Mouse (Mus musculus) limb, embryonic 14.5 days (tissue): ENCODE results near the gene Hic1. TPM values are rescaled to one million over a fixed set of nuclear protein-coding genes. Genes with fewer than 3 reads are reported as not detected.

Source experiments
- ATAC-seq: fragments of 200-750 bp; cut with Nextera tagmentation; 2 replicates; pipeline ENCODE4 v1.8.0; 2017; ENCODE audit warnings: low read depth, moderate number of reproducible peaks, moderate TSS enrichment; ENCODE audit not compliant: low FRiP score
- DNase-seq: peaks from one replicate; pipeline ENCODE4 v3.0.0-alpha.2; 2015; ENCODE audit warnings: low spot score
- H3K27ac ChIP-seq: fragments of 300-500 bp; sonication (generic); replicated peaks from 2 replicates; pipeline ENCODE4 v1.5.1; 2014; ENCODE audit warnings: low read depth, mild to moderate bottlenecking, low read length, moderate library complexity, mixed read lengths
- H3K27me3 ChIP-seq: fragments of 300-500 bp; sonication (generic); 2 replicates; pipeline ENCODE4 v1.6.1; 2014; ENCODE audit warnings: low read length, mixed read lengths; ENCODE audit not compliant: control insufficient read depth, insufficient read depth
- H3K36me3 ChIP-seq: fragments of 300-500 bp; sonication (generic); 2 replicates; pipeline ENCODE4 v1.6.1; 2014; ENCODE audit warnings: mild to moderate bottlenecking, low read length, moderate library complexity, mixed read lengths; ENCODE audit not compliant: control insufficient read depth, insufficient read depth
- H3K4me1 ChIP-seq: fragments of 300-500 bp; sonication (generic); 2 replicates; pipeline ENCODE4 v1.6.1; 2014; ENCODE audit warnings: antibody characterized with exemption, low read length, mixed read lengths; ENCODE audit not compliant: control insufficient read depth, insufficient read depth
- H3K4me2 ChIP-seq: fragments of 300-500 bp; sonication (generic); replicated peaks from 2 replicates; pipeline ENCODE4 v1.6.1; 2014; ENCODE audit warnings: low read depth, mild to moderate bottlenecking, low read length, moderate library complexity; ENCODE audit not compliant: severe bottlenecking
- H3K4me3 ChIP-seq: fragments of 300-500 bp; sonication (generic); replicated peaks from 2 replicates; pipeline ENCODE4 v1.5.1; 2014; ENCODE audit warnings: low read length
- H3K9ac ChIP-seq: fragments of 300-500 bp; sonication (generic); 2 replicates; pipeline ENCODE4 v1.6.1; 2014; ENCODE audit warnings: mild to moderate bottlenecking, low read depth, low read length, moderate library complexity; ENCODE audit not compliant: severe bottlenecking
- H3K9me3 ChIP-seq: fragments of 300-500 bp; sonication (generic); 2 replicates; pipeline ENCODE4 v1.6.1; 2016; ENCODE audit warnings: low read length; ENCODE audit not compliant: control insufficient read depth
- POLR2A ChIP-seq: fragments of 200-500 bp; IDR thresholded peaks from 2 replicates; pipeline ENCODE4 v1.8.0; 2012; ENCODE audit warnings: inconsistent platforms, mild to moderate bottlenecking, moderate library complexity, borderline replicate concordance; ENCODE audit not compliant: insufficient read depth, insufficient read length; ENCODE audit errors: extremely low read depth
- whole genome bisulfite sequencing: fragments of 180-500 bp; shearing (Covaris S2); extraction: QIAGEN DNeasy Blood & Tissue Kit; methylation state at CpG from one replicate; pipeline ENCODE4 v1.1.7; 2014; 5-methylcytosine and 5-hydroxymethylcytosine counted together
- polyA plus RNA-seq, 2 experiments: library from polyadenylated mRNA; depleted of rRNA in 1 of 2; stranded (reverse) in 1 of 2; unstranded in 1 of 2; fragments of >200 nt; fragmentation: Nextera tagmentation in 1 of 2; extraction: Ambion mirVana in 1 of 2; gene quantifications; 2 replicates each; pipeline versions ENCODE4 v1.2.1 to v1.2.3; 2012 to 2014

Hic1 gene
- polyA plus RNA-seq, 2 experiments, result 21.4 to 90.8 TPM

- H3K27me3 ChIP-seq, result 0 out of 2 replicates have a peak, but pooled peaks cover under 1% of the 10 kb centered on the region
- DNase-seq, result no peak
- TF ChIP-seq POLR2A, result no peak
- H3K4me3 ChIP-seq, result no peak overlapping the region
- no peak overlapping the region for H3K4me2 ChIP-seq
- H3K9ac ChIP-seq, result no peak overlapping the region
- no peak overlapping the region for H3K27ac ChIP-seq
- WGBS, result 64% methylated on average over 8 of the region's 8 CpGs
- no peaks in the 10 kb centered on the region for H3K36me3 ChIP-seq
- peaks cover 3% of the 10 kb centered on the region; the same call in 1 of the 2 replicates for H3K4me1 ChIP-seq
- H3K9me3 ChIP-seq, result no peaks in the 10 kb centered on the region
- ATAC-seq, result no peak
Observed at GRCm38 (mm10) chr11:75201721-75202120, 32.4 kb upstream of the Hic1 start.

- peaks cover 8% of the 10 kb centered on the region; the same call in 1 of the 2 replicates for H3K27me3 ChIP-seq
- no peak overlapping the region for H3K9ac ChIP-seq
- ATAC-seq, result no peak
- TF ChIP-seq POLR2A, result no peak
- no peak overlapping the region for H3K27ac ChIP-seq
- no peak overlapping the region for H3K4me2 ChIP-seq
- 89% methylated on average over 12 of the region's 12 CpGs for whole genome bisulfite sequencing
- no peak for DNase-seq
- H3K4me1 ChIP-seq, result peaks cover 3% of the 10 kb centered on the region; the same call in 1 of the 2 replicates
- H3K4me3 ChIP-seq, result no peak overlapping the region
- no peaks in the 10 kb centered on the region for H3K9me3 ChIP-seq
- no peaks in the 10 kb centered on the region for H3K36me3 ChIP-seq
Observed at GRCm38 (mm10) chr11:75200935-75201334, 31.6 kb upstream of the Hic1 start.

GRCm38 (mm10) chr11:75199951-75200350 is 30.6 kb upstream of the Hic1 start:
- DNase-seq (no peak), ATAC-seq (no peak)
- Histone ChIP-seq H3K9me3 (no peaks in the 10 kb centered on the region), H3K36me3 (no peaks in the 10 kb centered on the region), H3K4me2 (no peak overlapping the region), H3K9ac (no peak overlapping the region), H3K27ac (no peak overlapping the region), H3K4me3 (no peak overlapping the region), H3K4me1 (peaks cover 7% of the 10 kb centered on the region), H3K27me3 (peaks cover 18% of the 10 kb centered on the region)
- WGBS, result 79% methylated on average over 5 of the region's 5 CpGs
- TF ChIP-seq POLR2A, result no peak

- no peak for ATAC-seq
- 69% methylated on average over 4 of the region's 4 CpGs for WGBS
- TF ChIP-seq POLR2A, result no peak
- H3K4me2 ChIP-seq, result no peak overlapping the region
- no peak overlapping the region for H3K9ac ChIP-seq
- no peak overlapping the region for H3K4me3 ChIP-seq
- H3K36me3 ChIP-seq, result no peaks in the 10 kb centered on the region
- peaks cover 15% of the 10 kb centered on the region for H3K4me1 ChIP-seq
- no peak for DNase-seq
- no peaks in the 10 kb centered on the region for H3K9me3 ChIP-seq
- no peak overlapping the region for H3K27ac ChIP-seq
- peaks cover 30% of the 10 kb centered on the region for H3K27me3 ChIP-seq
Observed at GRCm38 (mm10) chr11:75198792-75199191, 29.5 kb upstream of the Hic1 start.

GRCm38 (mm10) chr11:75197956-75198355 is 28.6 kb upstream of the Hic1 start:
- no peak for ATAC-seq
- no peak for TF ChIP-seq POLR2A

GRCm38 (mm10) chr11:75196131-75196530 is 26.8 kb upstream of the Hic1 start:
- Histone ChIP-seq H3K27ac (no peak overlapping the region), H3K27me3 (peaks cover 48% of the 10 kb centered on the region), H3K4me3 (no peak overlapping the region), H3K4me1 (peaks cover 15% of the 10 kb centered on the region), H3K9ac (no peak overlapping the region), H3K4me2 (no peak overlapping the region), H3K9me3 (no peaks in the 10 kb centered on the region), H3K36me3 (no peaks in the 10 kb centered on the region)
- TF ChIP-seq POLR2A, result no peak
- ATAC-seq, result no peak
- DNase-seq, result no peak
- WGBS, result 55% methylated on average over 6 of the region's 6 CpGs

More at GRCm38 (mm10) chr11:75197956-75198355, 28.6 kb upstream of the Hic1 start:
- no peak overlapping the region for H3K27ac ChIP-seq
- H3K4me1 ChIP-seq, result peaks cover 15% of the 10 kb centered on the region
- no peak for DNase-seq
- no peaks in the 10 kb centered on the region for H3K36me3 ChIP-seq
- H3K9me3 ChIP-seq, result no peaks in the 10 kb centered on the region
- H3K4me3 ChIP-seq, result no peak overlapping the region
- H3K4me2 ChIP-seq, result no peak overlapping the region
- WGBS, result 39% methylated on average over 7 of the region's 7 CpGs
- no peak overlapping the region for H3K9ac ChIP-seq
- H3K27me3 ChIP-seq, result peaks cover 38% of the 10 kb centered on the region
